Mouse (Mus musculus) lung, postnatal 0 days (tissue): ENCODE results near the gene Prickle2. TPM values are rescaled to one million over a fixed set of nuclear protein-coding genes. Genes with fewer than 3 reads are reported as not detected.

Experiments used
- ATAC-seq: fragments of 200-750 bp; cut with Nextera tagmentation; 2 replicates; pipeline ENCODE4 v1.8.0; 2017; ENCODE audit warnings: moderate library complexity
- DNase-seq: peaks from one replicate; pipeline ENCODE4 v3.0.0-alpha.2; 2016; ENCODE audit warnings: low spot score
- H3K27ac ChIP-seq: fragments of 300-500 bp; sonication (generic); 2 replicates; pipeline ENCODE4 v1.5.1; 2014; ENCODE audit warnings: antibody characterized with exemption, mild to moderate bottlenecking, low read length, mixed read lengths
- H3K27me3 ChIP-seq: fragments of 300-500 bp; sonication (generic); replicated peaks from 2 replicates; pipeline ENCODE4 v1.6.1; 2014; ENCODE audit warnings: low read length, mixed read lengths; ENCODE audit not compliant: insufficient read depth
- H3K36me3 ChIP-seq: fragments of 300-500 bp; sonication (generic); 2 replicates; pipeline ENCODE4 v1.6.1; 2014; ENCODE audit warnings: low read length, mixed read lengths; ENCODE audit not compliant: insufficient read depth
- H3K4me1 ChIP-seq: fragments of 300-500 bp; sonication (generic); 2 replicates; pipeline ENCODE4 v1.6.1; 2014; ENCODE audit warnings: antibody characterized with exemption, low read depth, low read length, mixed read lengths; ENCODE audit not compliant: insufficient read depth
- H3K4me2 ChIP-seq: fragments of 300-500 bp; sonication (generic); replicated peaks from 2 replicates; pipeline ENCODE4 v1.6.1; 2014; ENCODE audit warnings: low read depth, mild to moderate bottlenecking, low read length, moderate library complexity, mixed read lengths
- H3K4me3 ChIP-seq: fragments of 300-500 bp; sonication (generic); 2 replicates; pipeline ENCODE4 v1.5.1; 2014; ENCODE audit warnings: low read depth, low read length
- H3K9ac ChIP-seq: fragments of 300-500 bp; sonication (generic); replicated peaks from 2 replicates; pipeline ENCODE4 v1.6.1; 2014; ENCODE audit warnings: low read depth, mild to moderate bottlenecking
- H3K9me3 ChIP-seq: fragments of 300-500 bp; sonication (generic); 2 replicates; pipeline ENCODE4 v1.6.1; 2016; ENCODE audit warnings: low read length, mixed read lengths
- CTCF ChIP-seq: IDR thresholded peaks from 2 replicates; pipeline ENCODE4 v1.5.1; 2016; ENCODE audit warnings: antibody characterized with exemption, mild to moderate bottlenecking
- EP300 ChIP-seq: IDR thresholded peaks from 2 replicates; pipeline ENCODE4 v1.6.1; 2016; ENCODE audit warnings: antibody characterized with exemption, mild to moderate bottlenecking, control low read depth
- WGBS: fragments of 180-500 bp; shearing (Covaris S2); extraction: QIAGEN DNeasy Blood & Tissue Kit; methylation state at CpG from one replicate; pipeline ENCODE4 v1.1.7; 2014; 5-methylcytosine and 5-hydroxymethylcytosine counted together
- polyA plus RNA-seq: library from polyadenylated mRNA; unstranded; fragments of >200 nt; fragmentation: Nextera tagmentation; extraction: Ambion mirVana; gene quantifications from 2 replicates; pipeline ENCODE4 v1.2.1, GENCODE M21; 2015

Gene Prickle2
- polyA plus RNA-seq, 1 experiment from 2014 or later = 7.0 TPM

DNA sequence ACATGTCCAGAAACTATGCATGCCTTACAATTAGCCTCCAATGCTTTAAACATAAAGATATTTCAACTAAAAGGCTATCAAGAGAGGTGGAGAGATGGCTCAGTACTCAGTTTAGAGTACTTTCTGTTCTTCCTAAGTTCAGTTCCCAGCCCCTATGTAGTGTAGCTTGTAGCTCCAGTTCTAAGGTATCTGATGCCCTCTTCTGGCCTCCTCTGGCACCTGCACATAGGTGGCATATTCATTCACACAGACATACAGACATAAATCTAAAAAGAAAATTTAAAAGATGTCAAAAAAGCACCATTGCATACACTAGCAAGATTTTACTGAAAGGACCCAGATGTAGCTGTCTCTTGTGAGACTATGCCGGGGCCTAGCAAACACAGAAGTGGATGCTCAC, 146.7 kb downstream of the Prickle2 start:
- no peak for ATAC-seq
- Histone ChIP-seq H3K9ac (no peak overlapping the region), H3K4me2 (no peak overlapping the region), H3K4me1 (peaks cover 4% of the 10 kb centered on the region; the same call in 1 of the 2 replicates), H3K27me3 (no peaks in the 10 kb centered on the region), H3K9me3 (no peaks in the 10 kb centered on the region), H3K4me3 (no peak overlapping the region), H3K27ac (no peak overlapping the region), H3K36me3 (no peaks in the 10 kb centered on the region)
- WGBS = 100% methylated on average over 1 of the region's 1 CpGs
- TF ChIP-seq CTCF (peak; percentile 27; the same call in 1 of the 2 replicates), EP300 (no peak)
- no peak for DNase-seq

DNA sequence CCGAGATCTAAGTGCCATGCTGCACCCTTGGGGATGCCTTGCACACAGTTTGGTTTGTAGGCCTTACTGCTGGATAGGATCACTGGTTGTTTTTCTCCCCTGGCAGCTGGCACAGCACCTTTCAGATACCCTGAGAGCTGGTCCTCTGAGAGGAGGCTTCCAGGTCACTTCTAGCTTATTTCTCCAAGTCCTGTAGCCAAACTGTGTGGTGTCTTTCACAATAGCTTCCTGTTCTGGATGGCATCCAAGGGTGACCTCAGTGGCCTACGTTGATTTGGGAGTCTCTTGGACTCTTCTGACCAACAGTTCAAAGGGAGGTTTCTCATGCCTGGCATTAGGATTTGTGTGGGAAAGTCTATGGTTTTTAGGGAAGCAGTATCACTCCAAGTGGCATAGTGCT, 150.3 kb downstream of the Prickle2 start:
- Histone ChIP-seq H3K4me1 (peaks cover 4% of the 10 kb centered on the region; the same call in 1 of the 2 replicates), H3K36me3 (no peaks in the 10 kb centered on the region), H3K4me2 (no peak overlapping the region), H3K9ac (no peak overlapping the region), H3K4me3 (no peak overlapping the region), H3K9me3 (no peaks in the 10 kb centered on the region), H3K27ac (no peak overlapping the region), H3K27me3 (no peaks in the 10 kb centered on the region)
- DNase-seq (peak; percentile 48), ATAC-seq (peak; percentile 14; the same call in 1 of the 2 replicates)
- TF ChIP-seq CTCF (no peak), EP300 (no peak)
- WGBS = 37% methylated on average over 2 of the region's 2 CpGs

DNA sequence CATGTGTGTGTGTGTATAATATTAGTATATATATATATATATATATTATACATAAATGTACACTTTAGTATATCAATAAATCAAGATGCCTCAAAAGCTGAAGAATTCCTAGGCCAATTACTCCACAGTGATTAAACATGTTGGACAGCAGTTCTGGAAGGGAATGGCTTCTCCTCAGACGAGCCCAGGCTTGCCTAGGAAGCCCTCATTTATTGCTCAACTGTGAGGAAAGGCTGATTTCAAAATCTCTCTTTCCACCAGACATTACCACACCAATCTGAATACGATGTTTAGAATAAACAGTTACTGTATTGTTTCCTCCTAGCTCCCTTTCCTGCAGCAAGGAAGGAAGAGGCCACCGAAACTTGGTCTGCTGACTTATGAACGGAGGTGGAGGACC, 152.9 kb downstream of the Prickle2 start:
- WGBS = 54% methylated on average over 4 of the region's 4 CpGs
- TF ChIP-seq EP300 (no peak), CTCF (no peak)
- DNase-seq (peak; percentile 17), ATAC-seq (no peak)
- Histone ChIP-seq H3K36me3 (no peaks in the 10 kb centered on the region), H3K4me3 (no peak overlapping the region), H3K4me2 (no peak overlapping the region), H3K27me3 (no peaks in the 10 kb centered on the region), H3K27ac (no peak overlapping the region), H3K9ac (no peak overlapping the region), H3K9me3 (no peaks in the 10 kb centered on the region), H3K4me1 (peaks cover 4% of the 10 kb centered on the region; the same call in 1 of the 2 replicates)

DNA sequence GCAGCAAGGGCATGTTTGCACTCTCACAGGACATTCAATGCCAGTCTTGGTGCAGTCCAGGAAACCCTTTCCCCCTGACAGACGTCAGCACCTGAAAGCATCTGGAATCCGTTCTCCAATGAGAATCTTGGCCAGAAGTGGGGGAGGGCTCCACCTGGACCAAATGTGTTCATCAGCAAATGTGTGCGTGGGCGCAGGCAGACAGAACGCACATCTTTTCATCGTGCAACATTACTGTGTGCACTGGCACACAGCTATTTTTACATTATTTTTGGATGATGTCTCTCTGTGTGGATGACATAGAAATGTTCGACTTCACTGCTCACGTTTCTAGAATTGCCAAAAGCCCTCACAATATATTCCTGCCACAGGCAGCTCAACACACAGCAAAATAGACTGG, 156.7 kb downstream of the Prickle2 start:
- Histone ChIP-seq H3K36me3 (no peaks in the 10 kb centered on the region), H3K4me1 (no peaks in the 10 kb centered on the region), H3K4me3 (no peak overlapping the region), H3K9me3 (no peaks in the 10 kb centered on the region), H3K9ac (no peak overlapping the region), H3K4me2 (no peak overlapping the region), H3K27me3 (no peaks in the 10 kb centered on the region), H3K27ac (no peak overlapping the region)
- DNase-seq (no peak), ATAC-seq (no peak)
- WGBS = 67% methylated on average over 8 of the region's 8 CpGs
- TF ChIP-seq EP300 (no peak), CTCF (no peak)

DNA sequence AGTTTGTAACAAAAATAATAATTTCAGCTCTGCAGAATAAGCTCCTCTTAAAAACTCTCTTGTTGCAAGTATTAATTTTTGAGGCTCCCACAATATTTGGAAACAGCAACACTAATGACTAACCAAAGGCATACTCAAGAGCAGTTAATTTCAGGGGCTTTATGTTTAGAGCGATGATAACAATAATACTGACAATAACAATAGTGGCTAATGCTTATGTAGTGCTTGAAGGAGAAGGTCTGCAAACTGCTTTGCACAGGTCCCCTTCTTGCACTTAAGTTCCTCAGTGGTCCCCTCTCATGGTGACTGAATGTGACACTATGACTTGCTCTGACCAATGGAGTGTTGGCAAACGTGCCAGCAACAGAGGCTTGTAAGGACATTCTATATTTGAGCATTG, 160.8 kb downstream of the Prickle2 start:
- H3K27me3 ChIP-seq = no peaks in the 10 kb centered on the region
- no peak overlapping the region for H3K4me3 ChIP-seq
- DNase-seq (no peak), ATAC-seq (no peak)
- H3K36me3 ChIP-seq = no peaks in the 10 kb centered on the region
- no peaks in the 10 kb centered on the region for H3K4me1 ChIP-seq
- WGBS = 76% methylated on average over 2 of the region's 2 CpGs
- H3K27ac ChIP-seq = no peak overlapping the region
- H3K9ac ChIP-seq = no peak overlapping the region
- no peaks in the 10 kb centered on the region for H3K9me3 ChIP-seq
- no peak for TF ChIP-seq EP300
- TF ChIP-seq CTCF = no peak
- no peak overlapping the region for H3K4me2 ChIP-seq

DNA sequence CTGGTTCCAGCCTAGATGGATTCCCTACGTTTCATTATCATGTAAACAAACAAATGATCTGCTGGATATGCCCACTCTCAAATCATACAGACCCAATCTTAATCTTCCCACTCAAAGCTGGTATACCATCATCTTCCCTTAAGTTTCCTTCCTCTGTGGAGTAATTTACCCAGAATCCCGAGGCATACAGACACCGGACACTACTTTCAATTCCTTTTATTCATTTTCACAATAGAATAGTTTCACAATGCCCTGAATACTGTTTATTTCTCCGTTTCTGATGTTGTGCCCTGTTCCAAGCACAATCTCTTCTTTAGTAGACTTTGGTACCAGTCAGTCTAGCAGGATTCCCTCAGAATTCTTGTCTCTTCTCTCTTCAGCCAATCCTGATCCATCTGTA, 162.1 kb downstream of the Prickle2 start:
- H3K4me2 ChIP-seq = no peak overlapping the region
- no peak overlapping the region for H3K9ac ChIP-seq
- no peaks in the 10 kb centered on the region for H3K27me3 ChIP-seq
- H3K27ac ChIP-seq = no peak overlapping the region
- TF ChIP-seq EP300 = no peak
- no peak for TF ChIP-seq CTCF
- no peaks in the 10 kb centered on the region for H3K4me1 ChIP-seq
- DNase-seq = no peak
- H3K9me3 ChIP-seq = no peaks in the 10 kb centered on the region
- 72% methylated on average over 4 of the region's 4 CpGs for WGBS
- H3K36me3 ChIP-seq = no peaks in the 10 kb centered on the region
- no peak for ATAC-seq
- no peak overlapping the region for H3K4me3 ChIP-seq
